Mouse (Mus musculus) cerebral cortex, adult 2 months (tissue): ENCODE measurements around the gene Epor.

Experiments
- WGBS: fragments of 180-500 bp; shearing (Covaris S2); methylation state at CpG from one replicate; pipeline ENCODE4 v1.1.7; 2018; 5-methylcytosine and 5-hydroxymethylcytosine counted together

Gene Epor

GRCm38 (mm10) chr9:21936692-21937570, 26.4 kb downstream of the Epor start, which contains the start of gene Plppr2:
Gene Plppr2, plus strand, starts transcription at chr9:21937033.
- 2% methylated on average over 43 of the region's 43 CpGs for WGBS

- 86% methylated on average over 7 of the region's 7 CpGs for WGBS
Observed at GRCm38 (mm10) chr9:21935466-21936131, 27.7 kb downstream of the Epor start.

- WGBS, result 94% methylated on average over 12 of the region's 12 CpGs
Observed at GRCm38 (mm10) chr9:21934021-21934420, 29.3 kb downstream of the Epor start.

- WGBS, result 62% methylated on average over 12 of the region's 12 CpGs
Observed at GRCm38 (mm10) chr9:21932445-21933137, 30.7 kb downstream of the Epor start.

GRCm38 (mm10) chr9:21932006-21932405, 31.3 kb downstream of the Epor start:
- WGBS, result 67% methylated on average over 2 of the region's 2 CpGs

- 82% methylated on average over 3 of the region's 3 CpGs for WGBS
Observed at GRCm38 (mm10) chr9:21929208-21929607, 34.1 kb downstream of the Epor start.

- WGBS, result under 1% methylated on average over 28 of the region's 28 CpGs
Observed at GRCm38 (mm10) chr9:21927208-21927753, 36.0 kb downstream of the Epor start, which contains the start of the genes Ccdc159 and Tmem205. Gene Ccdc159, plus strand, starts transcription at chr9:21927471. Gene Tmem205, minus strand, starts transcription at chr9:21927556.

GRCm38 (mm10) chr9:21926784-21927183, 36.5 kb downstream of the Epor start:
- 1% methylated on average over 6 of the region's 6 CpGs for WGBS

GRCm38 (mm10) chr9:21926155-21926554, 37.2 kb downstream of the Epor start:
- 82% methylated on average over 6 of the region's 6 CpGs for WGBS

- 90% methylated on average over 1 of the region's 1 CpGs for WGBS
Observed at GRCm38 (mm10) chr9:21925506-21925905, 37.8 kb downstream of the Epor start.

- 97% methylated on average over 3 of the region's 3 CpGs for WGBS
Observed at GRCm38 (mm10) chr9:21925034-21925433, 38.3 kb downstream of the Epor start.

GRCm38 (mm10) chr9:21924099-21924493, 39.2 kb downstream of the Epor start:
- WGBS, result 42% methylated on average over 6 of the region's 6 CpGs

- WGBS, result 55% methylated on average over 3 of the region's 3 CpGs
Observed at GRCm38 (mm10) chr9:21923490-21924098, 39.7 kb downstream of the Epor start.

- 94% methylated on average over 4 of the region's 4 CpGs for WGBS
Observed at GRCm38 (mm10) chr9:21923036-21923435, 40.3 kb downstream of the Epor start.

GRCm38 (mm10) chr9:21918692-21919384, 44.5 kb downstream of the Epor start:
- 14% methylated on average over 5 of the region's 5 CpGs for WGBS

- under 1% methylated on average over 36 of the region's 36 CpGs for WGBS
Observed at GRCm38 (mm10) chr9:21918035-21918592, 45.2 kb downstream of the Epor start, which contains the start of gene Rab3d. Gene Rab3d, minus strand, starts transcription at chr9:21918192.

GRCm38 (mm10) chr9:21917493-21918034, 45.7 kb downstream of the Epor start:
- 3% methylated on average over 35 of the region's 35 CpGs for WGBS

- 44% methylated on average over 3 of the region's 3 CpGs for WGBS
Observed at GRCm38 (mm10) chr9:21916851-21917492, 46.3 kb downstream of the Epor start.

GRCm38 (mm10) chr9:21909474-21910223, 53.7 kb downstream of the Epor start:
- WGBS, result 74% methylated on average over 10 of the region's 10 CpGs
